Mouse (Mus musculus): ENCODE measurements around the gene Gm21866.
"Not testable (repeated sequence)": the region's sequence is repeated elsewhere in the genome, so short reads cannot be mapped to it uniquely, and the experiment has no call there.

- not testable (repeated sequence) for TF ChIP-seq CTCF, EP300 (IDR thresholded peaks at IDR 0.05)
These were observed 28.3 kb upstream of the Gm21866 start, which contains the start of gene Gm20773 for GRCm38 (mm10) chrY:13493726-13494125.
